Mouse (Mus musculus): ENCODE measurements at regions not wholly inside any gene's neighbourhood (a gene's known extent, or its start where the extent isn't known, plus 50 kb on each side); places are given as distances from the start of the nearest gene placed in this dataset.

DNA sequence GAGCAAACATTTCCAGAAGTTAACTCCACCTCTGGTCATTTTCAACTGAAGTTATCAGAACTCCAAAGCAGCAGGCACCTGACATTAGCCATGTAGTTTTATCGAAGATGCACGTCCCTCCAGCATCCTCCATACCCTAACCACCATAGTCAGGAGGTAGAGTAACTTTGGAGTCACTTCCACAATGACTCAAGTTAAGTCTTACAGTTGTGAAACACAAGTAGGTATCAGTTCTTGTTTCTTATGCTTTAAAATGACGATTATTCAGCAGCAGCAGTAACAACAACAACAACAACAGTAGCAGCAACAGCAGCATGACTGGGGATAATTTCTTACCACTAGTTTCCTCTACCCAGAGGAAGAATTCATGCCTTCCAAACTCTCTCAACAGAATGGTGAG is 51.3 kb upstream of the Tank start:
- Histone ChIP-seq H3K27ac (replicated peaks; ENCODE audit: low read depth, low read length) (no peak overlapping the region), H3K4me3 (replicated peaks; ENCODE audit: low read length) (no peak overlapping the region), H3K4me2 (replicated peaks; ENCODE audit: low read depth, low read length, severe bottlenecking) (no peak overlapping the region), H3K9ac (ENCODE audit: low read depth, low read length, severe bottlenecking) (no peak overlapping the region), H3K27me3 (ENCODE audit: control insufficient read depth, insufficient read depth, low read length) (no peaks in the 10 kb centered on the region), H3K36me3 (ENCODE audit: control insufficient read depth, insufficient read depth, low read length) (no peaks in the 10 kb centered on the region), H3K4me1 (ENCODE audit: control insufficient read depth, insufficient read depth, low read length) (no peaks in the 10 kb centered on the region), H3K9me3 (ENCODE audit: control insufficient read depth, low read length) (no peaks in the 10 kb centered on the region)
- ATAC-seq (ENCODE audit: low FRiP score, low read depth) (no peak), DNase-seq (ENCODE audit: low spot score) (no peak)
- TF ChIP-seq POLR2A (IDR thresholded peaks at IDR 0.05; ENCODE audit: borderline replicate concordance, extremely low read depth, insufficient read depth, insufficient read length), result no peak
- 92% methylated on average over 3 of the region's 3 CpGs for WGBS

DNA sequence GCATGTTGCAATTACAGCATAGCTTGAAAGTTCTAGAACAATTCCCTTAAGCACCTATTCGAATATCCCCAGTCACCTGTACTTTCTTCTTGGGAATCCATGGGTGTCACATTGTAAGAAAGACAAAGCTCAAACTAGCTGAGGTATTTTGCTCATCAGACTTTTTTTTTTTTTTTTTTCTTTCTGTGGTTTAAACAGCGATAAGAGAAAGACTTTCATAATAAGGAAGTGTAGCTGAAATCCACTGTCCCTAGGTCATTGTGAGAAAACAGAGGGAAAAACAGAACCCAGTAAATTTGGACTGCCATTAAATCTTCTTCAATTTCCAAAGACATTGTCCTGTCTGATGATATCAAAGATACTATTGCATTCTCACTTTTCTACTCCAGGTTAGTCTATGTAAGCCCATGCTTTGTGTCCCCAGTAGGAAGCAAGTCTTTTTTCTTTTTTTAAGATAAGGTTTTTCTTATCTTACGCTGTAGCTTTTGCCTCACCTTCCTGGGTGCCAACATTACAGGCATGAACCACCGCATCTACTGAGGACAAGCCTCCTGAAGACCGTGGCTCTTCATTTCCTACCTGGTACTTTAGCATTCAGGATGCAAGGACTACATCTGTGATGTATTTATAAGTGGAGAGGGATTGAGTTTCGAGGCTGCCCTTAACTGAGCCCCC is 54.2 kb upstream of the Tank start:
- no peak overlapping the region for H3K27ac ChIP-seq (replicated peaks; ENCODE audit: low read depth, low read length)
- no peak for ATAC-seq (ENCODE audit: low FRiP score, low read depth)
- no peaks in the 10 kb centered on the region for H3K36me3 ChIP-seq (ENCODE audit: control insufficient read depth, insufficient read depth, low read length)
- H3K4me1 ChIP-seq (ENCODE audit: control insufficient read depth, insufficient read depth, low read length), result no peaks in the 10 kb centered on the region
- DNase-seq (ENCODE audit: low spot score), result no peak
- no peak overlapping the region for H3K4me3 ChIP-seq (replicated peaks; ENCODE audit: low read length)
- 78% methylated on average over 6 of the region's 6 CpGs for WGBS
- no peak for TF ChIP-seq POLR2A (IDR thresholded peaks at IDR 0.05; ENCODE audit: borderline replicate concordance, extremely low read depth, insufficient read depth, insufficient read length)
- H3K4me2 ChIP-seq (replicated peaks; ENCODE audit: low read depth, low read length, severe bottlenecking), result no peak overlapping the region
- H3K9me3 ChIP-seq (ENCODE audit: control insufficient read depth, low read length), result no peaks in the 10 kb centered on the region
- no peaks in the 10 kb centered on the region for H3K27me3 ChIP-seq (ENCODE audit: control insufficient read depth, insufficient read depth, low read length)
- H3K9ac ChIP-seq (ENCODE audit: low read depth, low read length, severe bottlenecking), result no peak overlapping the region

DNA sequence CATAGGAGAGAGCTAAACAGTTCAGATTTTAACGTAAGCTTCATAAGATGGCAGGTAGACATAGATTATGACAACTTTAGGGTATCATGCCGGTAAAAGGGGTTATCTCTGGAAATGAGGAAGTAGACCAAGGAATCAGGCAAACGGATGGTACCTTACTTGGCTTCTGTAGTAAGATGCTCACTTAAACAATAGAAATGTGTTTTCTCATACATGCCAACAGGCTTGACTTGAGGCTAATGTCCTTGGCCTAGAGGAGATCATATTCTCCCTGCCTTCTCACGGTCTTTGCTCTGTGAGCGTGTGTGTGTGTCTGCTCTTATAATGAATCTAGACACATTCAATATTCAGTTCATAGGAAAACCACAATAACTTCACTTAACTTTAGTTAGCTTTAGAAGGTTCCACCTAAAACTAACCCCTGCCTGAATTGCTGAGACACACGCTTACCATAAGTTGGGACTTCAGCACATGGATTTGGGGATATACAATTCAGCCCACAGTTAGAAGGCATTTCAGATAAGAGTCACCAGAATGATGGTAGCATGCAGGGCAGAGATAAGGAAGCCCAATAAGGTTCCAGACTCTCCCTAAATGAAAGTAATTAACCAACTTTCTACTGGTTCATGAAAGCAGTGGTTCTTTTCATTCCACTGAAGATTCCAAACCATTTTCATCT is 63.8 kb upstream of the Tank start:
- H3K9me3 ChIP-seq (ENCODE audit: control insufficient read depth, low read length), result no peaks in the 10 kb centered on the region
- no peak for DNase-seq (ENCODE audit: low spot score)
- 94% methylated on average over 6 of the region's 6 CpGs for WGBS
- H3K4me2 ChIP-seq (replicated peaks; ENCODE audit: low read depth, low read length, severe bottlenecking), result no peak overlapping the region
- H3K4me1 ChIP-seq (ENCODE audit: control insufficient read depth, insufficient read depth, low read length), result no peaks in the 10 kb centered on the region
- ATAC-seq (ENCODE audit: low FRiP score, low read depth), result no peak
- H3K4me3 ChIP-seq (replicated peaks; ENCODE audit: low read length), result no peak overlapping the region
- no peak overlapping the region for H3K9ac ChIP-seq (ENCODE audit: low read depth, low read length, severe bottlenecking)
- H3K27me3 ChIP-seq (ENCODE audit: control insufficient read depth, insufficient read depth, low read length), result no peaks in the 10 kb centered on the region
- no peak overlapping the region for H3K27ac ChIP-seq (replicated peaks; ENCODE audit: low read depth, low read length)
- H3K36me3 ChIP-seq (ENCODE audit: control insufficient read depth, insufficient read depth, low read length), result no peaks in the 10 kb centered on the region
- TF ChIP-seq POLR2A (IDR thresholded peaks at IDR 0.05; ENCODE audit: borderline replicate concordance, extremely low read depth, insufficient read depth, insufficient read length), result no peak

DNA sequence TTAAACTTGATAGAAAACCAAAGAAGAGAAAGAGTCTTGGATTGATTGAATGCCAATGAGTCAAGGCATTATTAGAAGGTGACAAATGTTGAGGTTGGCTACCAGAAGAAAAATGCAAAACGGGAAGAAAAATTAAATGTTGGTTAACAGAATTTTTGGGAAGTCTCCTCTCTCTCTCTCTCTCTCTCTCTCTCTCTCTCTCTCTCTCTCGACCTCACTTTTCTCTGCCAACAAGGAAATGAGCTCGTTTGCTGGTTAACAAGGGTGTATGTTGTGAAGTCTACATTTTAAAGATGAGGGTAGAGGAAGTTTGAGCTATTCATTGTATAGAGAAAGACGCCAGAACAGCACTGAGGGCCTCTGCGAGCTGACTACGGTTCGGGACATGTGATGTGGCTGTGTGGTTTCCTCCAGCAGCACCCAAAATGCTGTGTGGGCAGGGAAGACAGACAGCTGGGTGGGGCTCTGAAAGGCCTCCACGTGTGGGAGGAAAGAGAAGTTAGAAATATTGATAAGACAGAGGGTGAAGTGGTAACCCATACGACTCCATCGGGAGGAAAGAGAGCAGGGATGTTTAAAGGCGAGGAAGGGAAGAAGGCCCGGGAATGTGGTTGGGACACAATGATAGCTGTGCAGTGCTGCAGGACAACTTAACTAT is 64.5 kb upstream of the Tank start:
- Histone ChIP-seq H3K27ac (replicated peaks; ENCODE audit: low read depth, low read length) (no peak overlapping the region), H3K9me3 (ENCODE audit: control insufficient read depth, low read length) (no peaks in the 10 kb centered on the region), H3K4me3 (replicated peaks; ENCODE audit: low read length) (no peak overlapping the region), H3K4me2 (replicated peaks; ENCODE audit: low read depth, low read length, severe bottlenecking) (no peak overlapping the region), H3K9ac (ENCODE audit: low read depth, low read length, severe bottlenecking) (no peak overlapping the region), H3K4me1 (ENCODE audit: control insufficient read depth, insufficient read depth, low read length) (no peaks in the 10 kb centered on the region), H3K27me3 (ENCODE audit: control insufficient read depth, insufficient read depth, low read length) (no peaks in the 10 kb centered on the region), H3K36me3 (ENCODE audit: control insufficient read depth, insufficient read depth, low read length) (no peaks in the 10 kb centered on the region)
- WGBS, result 68% methylated on average over 12 of the region's 12 CpGs
- ATAC-seq (ENCODE audit: low FRiP score, low read depth) (no peak), DNase-seq (ENCODE audit: low spot score) (no peak)
- TF ChIP-seq POLR2A (IDR thresholded peaks at IDR 0.05; ENCODE audit: borderline replicate concordance, extremely low read depth, insufficient read depth, insufficient read length), result no peak

DNA sequence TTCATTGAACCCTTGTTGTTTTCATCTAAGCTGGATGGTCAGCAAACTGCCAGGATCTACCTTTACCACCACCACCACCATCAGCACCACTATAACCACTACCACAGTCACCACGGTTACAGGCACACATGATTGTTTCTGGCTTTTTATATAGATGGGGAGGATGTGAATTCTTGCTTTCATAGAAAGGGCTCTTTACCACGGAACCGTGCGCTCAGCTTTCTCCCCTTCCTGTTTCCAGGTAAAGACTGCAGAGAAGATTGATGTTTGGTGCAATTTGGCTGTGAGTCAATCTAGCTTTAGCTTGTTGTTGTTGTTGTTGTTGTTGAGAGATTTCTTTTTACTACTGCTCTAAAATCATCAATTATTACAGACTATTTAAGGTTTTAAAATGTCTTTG is 74.8 kb upstream of the Tank start:
- no peak for DNase-seq (ENCODE audit: low spot score)
- no peaks in the 10 kb centered on the region for H3K36me3 ChIP-seq (ENCODE audit: control insufficient read depth, insufficient read depth, low read length)
- H3K9ac ChIP-seq (ENCODE audit: low read depth, low read length, severe bottlenecking), result no peak overlapping the region
- TF ChIP-seq POLR2A (IDR thresholded peaks at IDR 0.05; ENCODE audit: borderline replicate concordance, extremely low read depth, insufficient read depth, insufficient read length), result no peak
- H3K27ac ChIP-seq (replicated peaks; ENCODE audit: low read depth, low read length), result no peak overlapping the region
- no peaks in the 10 kb centered on the region for H3K4me1 ChIP-seq (ENCODE audit: control insufficient read depth, insufficient read depth, low read length)
- no peaks in the 10 kb centered on the region for H3K27me3 ChIP-seq (ENCODE audit: control insufficient read depth, insufficient read depth, low read length)
- 78% methylated on average over 4 of the region's 4 CpGs for WGBS
- no peak overlapping the region for H3K4me3 ChIP-seq (replicated peaks; ENCODE audit: low read length)
- H3K9me3 ChIP-seq (ENCODE audit: control insufficient read depth, low read length), result no peaks in the 10 kb centered on the region
- no peak overlapping the region for H3K4me2 ChIP-seq (replicated peaks; ENCODE audit: low read depth, low read length, severe bottlenecking)
- ATAC-seq (ENCODE audit: low FRiP score, low read depth), result no peak

Data from limb, embryonic 14.5 days (tissue).